Mouse (Mus musculus) layer of hippocampus, adult 9-10 months (tissue): Measurements from ENCODE around the gene Bicc1.
A peak's percentile ranks its signal among the peaks of the same experiment; 100 is the strongest.
"Not testable (repeated sequence)": the region's sequence is repeated elsewhere in the genome, so short reads cannot be mapped to it uniquely, and the experiment has no call there.

Experiments used
- DNase-seq: peaks from one replicate; pipeline ENCODE4 v3.0.0; 2022; ENCODE audit warnings: low spot score

Gene Bicc1

GRCm38 (mm10) chr10:70994135-70994497, 165.4 kb downstream of the Bicc1 start:
- DNase-seq = no peak

- DNase-seq = peak; percentile 47
Observed at GRCm38 (mm10) chr10:70993497-70994134, 165.9 kb downstream of the Bicc1 start.

DNA sequence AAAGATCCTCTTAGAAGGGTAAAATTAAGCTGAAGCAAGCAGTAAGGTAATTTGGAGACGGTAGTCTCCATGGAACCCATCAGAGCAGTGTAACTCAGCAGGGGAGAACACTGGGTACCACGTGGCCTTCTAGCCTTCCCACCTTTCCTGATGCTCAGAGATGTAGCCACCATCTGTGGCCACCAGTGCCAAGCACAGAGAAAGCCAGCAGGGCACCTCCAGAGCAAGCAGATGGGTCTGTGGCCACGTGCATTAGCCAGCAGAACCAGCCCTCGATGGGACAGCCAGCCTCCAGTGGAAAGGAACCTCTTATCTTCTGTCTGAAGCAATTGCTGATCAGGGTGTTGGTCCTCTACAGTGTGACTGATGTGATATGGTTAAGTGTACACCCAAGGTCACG, 172.1 kb downstream of the Bicc1 start:
- no peak for DNase-seq

- DNase-seq = no peak
Observed at GRCm38 (mm10) chr10:70983036-70983670, 176.3 kb downstream of the Bicc1 start.

- DNase-seq = no peak
Observed at GRCm38 (mm10) chr10:70982156-70982555, 177.3 kb downstream of the Bicc1 start.

DNA sequence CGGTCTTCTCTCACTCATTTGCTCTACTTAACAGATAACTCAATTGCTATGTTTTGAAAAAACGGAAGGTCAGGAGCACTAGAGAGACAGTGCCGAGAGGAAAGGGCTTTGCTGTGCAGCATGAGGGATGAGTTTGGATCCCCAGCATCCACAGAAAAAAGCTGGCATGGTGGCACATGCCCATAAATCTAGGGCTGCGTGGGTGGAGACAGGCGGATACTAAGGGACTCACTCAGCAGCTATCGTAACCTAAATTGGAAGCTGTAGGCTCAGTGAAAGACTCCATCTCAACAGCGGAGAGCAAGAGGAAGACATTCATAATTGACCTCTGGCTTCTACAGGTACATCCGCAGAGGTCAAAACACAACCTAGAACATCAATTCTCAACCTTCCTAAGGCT, 179.8 kb downstream of the Bicc1 start:
- DNase-seq = no peak

- no peak for DNase-seq
Observed at GRCm38 (mm10) chr10:70977141-70977540, 182.4 kb downstream of the Bicc1 start.

DNA sequence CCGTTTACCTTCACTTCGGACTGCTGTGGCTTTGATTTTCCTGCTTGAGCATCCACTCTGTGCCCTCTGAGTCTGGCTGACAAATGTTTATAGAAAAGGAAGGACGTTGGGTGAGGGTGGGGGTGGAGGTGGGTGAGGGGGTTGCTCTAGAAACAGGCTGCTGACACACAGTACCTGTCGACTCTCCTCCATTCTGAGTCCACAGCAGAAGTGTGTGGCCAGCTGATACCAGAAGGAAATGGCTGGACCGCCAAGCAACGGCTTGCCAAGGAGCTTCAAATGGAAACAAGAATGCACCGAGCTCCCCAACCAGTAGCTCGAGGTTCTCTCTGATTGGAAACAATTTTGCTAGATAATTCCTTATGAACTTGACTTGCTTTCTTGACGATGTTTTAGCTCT, 182.9 kb downstream of the Bicc1 start:
- no peak for DNase-seq

- DNase-seq = no peak
Observed at GRCm38 (mm10) chr10:70971156-70971555, 188.3 kb downstream of the Bicc1 start.

DNA sequence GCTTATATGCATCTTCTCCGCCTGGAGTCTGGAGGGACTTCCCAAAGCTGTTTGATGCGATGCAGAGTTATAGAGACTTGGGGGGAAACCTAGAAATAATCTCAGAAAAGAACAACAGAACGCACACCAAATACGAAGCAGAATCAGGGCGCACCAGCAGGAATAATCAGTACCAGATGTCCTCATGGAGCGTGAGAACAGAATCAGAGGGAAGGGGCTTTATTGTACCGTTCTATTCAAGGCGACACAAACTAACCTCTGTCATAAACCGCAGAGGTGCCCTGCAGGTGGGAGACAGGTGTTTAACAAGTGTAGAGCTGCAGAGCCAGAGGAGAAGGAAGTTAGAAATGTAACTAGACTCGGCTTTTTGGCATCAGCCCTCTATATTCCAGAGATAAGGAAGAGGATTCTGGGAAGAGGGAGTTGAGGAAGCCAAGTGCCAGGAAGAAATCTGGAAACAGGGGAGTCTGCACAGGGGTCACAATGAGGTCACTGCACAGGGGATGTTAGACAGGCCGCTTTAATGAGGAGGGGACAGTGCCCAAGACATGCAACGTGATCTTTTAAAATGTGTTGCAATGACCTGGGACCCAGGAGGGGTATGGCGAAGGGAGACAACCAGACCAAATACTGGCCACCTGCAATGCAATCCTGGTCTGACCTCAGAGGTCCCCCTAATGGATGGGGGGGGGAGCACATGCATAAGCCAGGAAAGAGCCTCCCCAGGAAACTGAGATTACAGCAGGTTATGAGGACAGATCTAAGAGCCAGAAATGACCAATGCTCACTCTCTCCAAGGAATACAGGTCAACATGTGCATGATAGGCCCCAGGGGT, 190.4 kb downstream of the Bicc1 start:
- no peak for DNase-seq

- DNase-seq = no peak
Observed at GRCm38 (mm10) chr10:70966642-70967345, 192.7 kb downstream of the Bicc1 start.

- no peak for DNase-seq
Observed at GRCm38 (mm10) chr10:70964706-70965105, 194.8 kb downstream of the Bicc1 start.

- DNase-seq = no peak
Observed at GRCm38 (mm10) chr10:70963599-70964193, 195.8 kb downstream of the Bicc1 start.

GRCm38 (mm10) chr10:70961641-70962040, 197.9 kb downstream of the Bicc1 start:
- no peak for DNase-seq

GRCm38 (mm10) chr10:70960396-70960795, 199.1 kb downstream of the Bicc1 start:
- DNase-seq = not testable (repeated sequence)

GRCm38 (mm10) chr10:70952770-70953147, 206.7 kb downstream of the Bicc1 start:
- DNase-seq = no peak

- no peak for DNase-seq
Observed at GRCm38 (mm10) chr10:70952056-70952769, 207.3 kb downstream of the Bicc1 start.

DNA sequence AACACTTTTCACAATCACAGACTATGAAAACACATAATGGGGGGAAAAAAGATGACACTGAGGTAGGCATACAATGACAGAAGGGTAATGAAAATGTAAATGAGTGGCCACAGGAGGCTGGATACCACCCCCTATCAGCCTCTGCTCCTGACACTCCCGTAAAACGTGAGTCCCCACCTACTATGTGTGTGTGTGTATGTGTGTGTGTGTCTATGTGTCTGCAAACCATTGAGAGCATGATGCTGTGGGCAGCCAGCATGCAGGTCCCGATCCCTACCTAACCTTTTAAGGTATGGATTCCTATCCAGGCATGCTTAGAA, 209.4 kb downstream of the Bicc1 start:
- no peak for DNase-seq

DNA sequence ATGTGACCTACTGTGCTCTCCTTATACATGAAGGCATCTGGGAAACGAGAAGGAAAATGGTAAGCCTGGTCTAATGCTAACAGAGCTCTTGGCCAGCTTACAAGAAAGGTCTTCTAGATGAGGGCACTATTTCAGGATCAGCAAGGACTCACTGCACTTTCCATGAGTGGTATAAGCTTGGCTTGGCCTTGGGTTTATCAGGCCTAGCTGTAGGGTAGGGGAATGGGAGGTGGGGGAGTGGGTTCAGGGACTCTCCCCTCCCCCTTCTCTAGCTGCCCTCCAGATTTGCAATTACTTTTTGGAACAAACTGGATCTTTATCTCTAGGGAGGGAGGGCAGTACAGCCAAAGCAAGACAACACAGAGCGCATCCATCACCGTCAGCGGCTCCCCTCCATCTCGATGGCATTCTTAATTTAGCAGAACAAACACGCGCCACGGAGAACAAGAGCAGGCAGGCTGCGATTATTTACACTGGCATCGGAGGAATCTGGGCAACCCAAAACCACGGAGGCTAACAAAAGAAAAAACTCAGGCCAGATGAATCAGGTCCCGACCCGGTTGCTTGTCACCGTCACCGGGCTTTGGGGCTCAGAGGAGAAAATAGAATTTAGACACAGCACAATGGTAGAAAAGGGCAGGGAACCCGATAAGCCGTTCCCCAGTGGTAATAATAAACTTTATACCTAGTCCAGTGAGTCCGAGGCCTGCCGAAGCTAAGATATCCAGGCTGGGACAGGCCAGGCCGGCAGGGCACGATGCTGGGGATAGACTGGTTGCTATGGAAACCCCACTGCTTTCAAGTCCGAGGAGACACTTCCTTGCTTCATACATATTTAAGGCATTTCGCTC, 210.0 kb downstream of the Bicc1 start:
- no peak for DNase-seq

DNA sequence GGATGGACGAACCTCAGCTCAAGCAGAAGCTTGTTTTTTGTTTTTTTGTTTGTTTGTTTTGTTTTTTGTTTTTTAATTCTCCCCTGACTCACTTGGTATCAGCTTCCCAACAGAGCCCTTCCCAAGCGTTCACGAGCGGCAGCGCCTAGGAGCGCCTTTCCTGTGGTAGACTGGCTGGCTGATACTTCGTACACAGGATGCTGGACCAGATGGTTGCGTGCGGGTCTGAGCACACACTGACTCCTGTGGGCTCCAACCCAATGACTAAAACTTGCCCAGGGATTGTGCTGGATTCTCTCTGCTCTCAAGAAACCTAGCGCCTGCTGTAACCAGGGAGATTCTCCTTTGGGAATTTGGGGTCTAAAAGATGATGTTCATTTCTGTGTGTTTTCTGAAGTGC, 211.2 kb downstream of the Bicc1 start:
- DNase-seq = no peak

GRCm38 (mm10) chr10:70946121-70946520, 213.4 kb downstream of the Bicc1 start:
- DNase-seq = not testable (repeated sequence)
